Mouse (Mus musculus) layer of hippocampus, adult 2 months (tissue): Measurements from ENCODE around the gene Otud5. TPM values are rescaled to one million over a fixed set of nuclear protein-coding genes. Genes with fewer than 3 reads are reported as not detected.
A peak's percentile ranks its signal among the peaks of the same experiment; 100 is the strongest.

Source experiments
- DNase-seq, 2 experiments: peaks; one replicate each; pipeline ENCODE4 v3.0.0; 2022; ENCODE audit warnings: low spot score in 2 of 2
- H3K27ac ChIP-seq: fragments of 200-600 bp; 2 replicates; pipeline ENCODE4 v1.8.1; 2022
- H3K4me3 ChIP-seq: fragments of 200-600 bp; 2 replicates; pipeline ENCODE4 v1.8.1; 2022; ENCODE audit warnings: mild to moderate bottlenecking
- CTCF ChIP-seq: fragments of 200-600 bp; conservative IDR thresholded peaks from 2 replicates; pipeline ENCODE4 v1.8.1; 2022; ENCODE audit warnings: antibody characterized with exemption, mild to moderate bottlenecking, moderate library complexity
- total RNA-seq, 2 experiments: library from RNA; stranded (reverse); gene quantifications; 2 replicates each; pipeline ENCODE4 v1.2.3; 2021

Otud5 gene
- total RNA-seq, 2 experiments from 2014 or later, result 82.6 to 83.8 TPM

DNA sequence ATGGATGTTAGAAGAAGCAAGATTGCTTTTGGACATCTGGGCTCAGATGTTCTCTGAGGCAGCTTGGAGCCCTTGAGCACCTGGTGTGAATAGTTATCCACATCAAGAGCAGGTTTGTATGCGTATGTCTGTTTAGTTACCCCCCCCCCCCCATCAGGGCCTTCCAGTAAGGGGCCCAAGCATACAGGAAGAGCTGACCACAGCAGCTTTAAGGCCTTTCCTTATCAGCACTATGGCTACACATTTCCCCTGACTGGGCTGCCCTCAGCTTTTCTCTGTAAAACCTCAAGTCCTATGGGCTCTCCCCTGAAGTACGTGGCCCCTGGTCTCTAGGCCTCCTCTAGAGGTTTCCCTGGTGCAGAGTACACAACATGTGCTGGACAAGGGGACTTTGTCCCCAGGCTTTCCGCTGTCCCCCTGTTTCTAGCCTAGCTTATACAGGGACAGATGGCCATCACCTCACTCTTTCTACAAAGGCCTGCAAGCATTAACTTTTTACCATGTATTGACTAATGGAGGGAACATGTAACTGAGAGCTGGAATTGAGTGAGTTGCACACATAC, 18.1 kb downstream of the Otud5 start:
- no peak overlapping the region for H3K27ac ChIP-seq
- H3K4me3 ChIP-seq, result no peak overlapping the region
- TF ChIP-seq CTCF, result no peak
- no peak for DNase-seq

DNA sequence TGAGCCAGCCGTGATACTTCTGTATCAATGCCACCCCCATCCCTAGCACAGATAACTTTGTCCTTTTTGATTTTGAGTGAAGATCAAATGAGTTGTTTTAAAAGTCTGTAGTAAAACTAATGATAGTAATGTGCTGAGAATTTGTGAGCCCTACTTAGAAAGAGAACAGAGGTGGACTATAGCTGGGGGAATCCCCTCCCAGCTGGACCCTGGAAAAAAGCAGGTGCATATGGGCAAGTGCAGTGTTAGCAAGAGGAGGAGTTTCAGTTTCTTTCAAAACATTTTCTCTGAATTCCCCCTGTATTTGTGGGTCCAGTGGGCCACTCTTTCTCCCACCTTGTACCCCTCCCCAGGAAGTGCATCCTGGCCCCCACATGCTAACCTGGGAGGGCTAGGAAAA, 22.0 kb downstream of the Otud5 start:
- Histone ChIP-seq H3K4me3 (no peak overlapping the region), H3K27ac (no peak overlapping the region)
- no peak for TF ChIP-seq CTCF
- DNase-seq, result no peak

DNA sequence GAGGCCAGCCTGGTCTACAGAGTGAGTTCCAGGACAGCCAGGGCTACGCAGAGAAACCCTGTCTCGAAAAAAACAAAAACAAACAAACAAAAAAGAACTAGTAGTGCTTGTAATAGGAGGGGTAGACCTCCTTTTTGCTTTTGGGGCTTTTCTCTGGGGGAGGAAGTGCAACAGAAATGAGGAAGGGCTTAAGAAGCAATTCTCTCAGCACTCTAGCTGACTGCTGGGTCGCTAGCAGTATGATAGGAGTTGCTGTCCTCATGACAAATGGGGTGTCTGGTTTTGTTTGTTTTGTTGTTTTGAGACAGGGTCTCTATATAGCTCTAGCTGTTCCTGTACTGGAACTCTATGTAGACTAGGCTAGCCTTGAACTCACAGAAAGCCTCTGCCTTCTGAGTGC, 23.4 kb downstream of the Otud5 start:
- H3K4me3 ChIP-seq, result no peak overlapping the region
- H3K27ac ChIP-seq, result no peak overlapping the region
- TF ChIP-seq CTCF, result no peak
- DNase-seq, result no peak

DNA sequence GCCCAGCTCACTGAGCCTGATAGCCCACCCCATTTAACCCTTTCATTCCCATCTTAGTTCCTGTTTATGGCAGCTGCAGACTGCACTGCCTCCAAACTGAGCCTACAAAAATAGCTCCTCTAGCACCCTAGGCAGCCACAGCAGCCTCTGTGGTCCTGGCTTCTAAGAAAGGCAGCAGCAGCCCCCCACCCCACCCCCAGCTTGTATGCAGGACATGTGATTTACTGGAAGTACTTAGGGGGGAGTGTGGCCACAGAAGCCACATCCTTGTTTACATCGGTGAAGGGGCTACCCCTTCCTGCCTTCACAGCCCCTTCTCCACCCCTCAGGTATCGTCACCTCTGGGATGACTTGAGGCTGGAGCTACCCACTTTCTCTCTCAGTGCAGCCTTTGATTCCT, 24.2 kb downstream of the Otud5 start:
- TF ChIP-seq CTCF, result no peak
- Histone ChIP-seq H3K4me3 (no peak overlapping the region), H3K27ac (no peak overlapping the region)
- DNase-seq, result no peak

DNA sequence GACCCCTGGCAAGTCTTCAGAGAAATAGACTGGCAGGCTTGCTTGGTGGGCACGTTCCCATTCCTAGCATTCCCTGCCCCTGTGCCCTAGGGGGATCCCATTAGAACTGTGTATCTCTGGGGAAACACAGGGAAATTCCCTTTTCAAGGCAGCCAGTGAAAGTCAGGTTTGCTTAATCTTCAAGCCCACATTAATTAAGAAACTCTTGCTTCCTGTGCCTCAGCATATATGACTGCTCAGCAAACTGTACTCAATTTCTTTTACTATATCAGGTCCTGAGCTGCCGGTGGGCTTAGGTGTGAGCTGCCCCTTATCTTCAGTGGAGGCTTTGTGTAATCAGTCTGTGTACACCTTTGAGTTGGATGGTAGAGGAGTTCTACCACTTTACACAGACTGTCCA, 24.6 kb downstream of the Otud5 start:
- TF ChIP-seq CTCF, result no peak

DNA sequence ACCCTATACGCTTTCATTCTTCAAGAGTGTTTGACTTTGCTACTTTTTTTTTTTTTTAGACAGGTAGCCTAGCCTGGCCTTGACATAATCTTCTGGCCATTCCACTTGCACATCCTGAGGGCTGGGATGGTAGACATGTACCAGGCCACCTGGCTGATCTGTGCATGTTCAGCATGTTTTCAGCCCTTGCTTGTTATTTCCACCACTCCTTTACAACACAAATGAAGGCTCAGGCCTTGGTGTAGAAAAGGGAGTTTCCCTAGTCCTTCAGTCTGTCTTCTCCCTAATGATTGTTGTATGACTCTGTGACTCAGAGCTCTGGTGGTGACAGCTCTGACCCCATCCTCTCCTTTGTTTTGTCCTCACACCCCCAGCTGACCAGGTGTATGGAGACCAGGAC, 26.0 kb downstream of the Otud5 start:
- TF ChIP-seq CTCF, result no peak
- DNase-seq, result no peak
- H3K27ac ChIP-seq, result no peak overlapping the region
- no peak overlapping the region for H3K4me3 ChIP-seq

More for the DNA sequence above, 24.6 kb downstream of the Otud5 start:
- H3K4me3 ChIP-seq, result no peak overlapping the region
- DNase-seq, result no peak
- no peak overlapping the region for H3K27ac ChIP-seq

DNA sequence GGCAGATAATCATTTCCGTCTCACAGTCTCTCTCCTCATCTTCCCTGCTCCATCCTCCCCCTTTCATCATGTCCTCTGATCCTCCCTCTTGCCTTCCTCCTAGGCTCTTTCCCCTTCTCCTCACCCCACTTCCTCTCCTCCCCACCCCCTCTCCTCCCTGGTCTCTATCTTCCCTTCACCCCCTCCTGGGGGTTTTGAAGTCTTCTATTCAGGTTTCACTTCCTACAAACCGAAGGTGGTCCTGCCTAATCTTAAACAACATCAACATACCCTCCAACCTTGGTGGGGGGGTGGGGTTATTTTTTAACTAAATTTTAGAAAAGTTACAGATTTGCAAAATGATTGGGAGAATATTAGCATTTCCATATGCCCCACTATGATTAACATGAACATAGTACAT, 27.3 kb downstream of the Otud5 start:
- H3K27ac ChIP-seq, result no peak overlapping the region
- no peak for TF ChIP-seq CTCF
- no peak overlapping the region for H3K4me3 ChIP-seq
- DNase-seq, result no peak

DNA sequence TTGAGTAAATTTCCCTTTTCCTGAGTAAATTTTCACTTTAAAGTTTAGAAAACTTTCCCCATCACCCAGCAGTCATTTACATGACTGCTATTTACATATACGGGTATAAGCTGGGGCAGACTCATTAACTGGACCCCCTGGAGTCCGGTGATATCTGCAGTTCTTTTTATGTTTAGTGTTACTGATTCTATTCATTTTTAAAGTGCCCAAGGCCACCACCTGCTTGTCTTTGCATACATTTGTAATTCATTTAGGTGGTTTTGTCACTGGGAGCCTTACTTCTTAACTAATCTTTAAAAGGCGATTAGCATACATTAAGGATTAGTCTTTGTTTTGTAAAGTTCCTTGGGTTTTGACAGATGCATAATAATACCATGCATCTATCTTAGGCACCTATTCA, 28.7 kb downstream of the Otud5 start:
- Histone ChIP-seq H3K4me3 (no peak overlapping the region), H3K27ac (no peak overlapping the region)
- TF ChIP-seq CTCF, result no peak
- DNase-seq, result no peak

DNA sequence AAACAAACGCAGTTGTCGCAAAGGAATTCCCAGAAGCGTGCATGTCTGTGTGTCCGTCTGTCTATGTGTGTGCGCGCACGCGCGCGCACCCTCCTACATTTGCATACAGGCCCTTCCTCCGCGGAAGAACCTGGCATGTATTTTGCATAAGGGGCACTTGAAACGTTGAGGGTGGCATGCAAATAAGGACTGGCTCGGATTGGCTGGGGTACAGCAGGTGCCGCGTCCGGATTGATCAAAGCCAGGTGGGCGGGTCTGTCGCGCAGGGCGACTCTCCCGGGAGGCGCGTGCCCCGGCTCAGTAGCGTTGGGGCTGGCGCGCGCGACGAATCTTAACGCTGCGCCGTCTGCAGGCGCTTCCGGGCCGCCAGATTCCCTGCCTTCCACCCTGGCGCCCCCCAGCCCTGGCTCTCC, 36.8 kb downstream of the Otud5 start, which contains the start of gene Pim2:
Gene Pim2 (plus strand): TSS at position 256 of the 413 bp plus-strand sequence.
- peak; percentile 80 to 86 for DNase-seq
- no peak for TF ChIP-seq CTCF
- Histone ChIP-seq H3K27ac (peak within 1 kb of the TSS; percentile 92), H3K4me3 (peak within 1 kb of the TSS; percentile 66)

DNA sequence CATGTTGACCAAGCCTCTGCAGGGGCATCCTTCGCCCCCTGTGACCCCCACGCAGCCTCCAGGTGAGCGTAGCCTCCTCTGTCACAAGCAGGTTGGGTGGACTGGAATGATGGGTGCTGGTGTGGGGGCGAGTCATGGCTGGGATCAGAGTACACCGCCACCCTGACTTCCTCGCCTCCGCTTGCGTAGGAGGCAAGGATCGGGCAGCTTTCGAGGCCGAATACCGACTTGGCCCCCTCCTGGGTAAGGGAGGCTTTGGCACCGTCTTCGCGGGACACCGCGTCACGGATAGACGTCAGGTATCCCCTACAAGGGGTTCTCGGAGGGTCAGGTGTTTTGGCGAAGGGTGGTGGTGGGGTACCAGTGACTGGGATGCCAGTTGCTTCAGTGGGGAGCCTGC, 37.3 kb downstream of the Otud5 start:
- no peak for TF ChIP-seq CTCF
- Histone ChIP-seq H3K4me3 (peak overlapping the region; percentile 66), H3K27ac (peak overlapping the region; percentile 92)
- DNase-seq, result peak in 1 of 2 experiments; percentile 22

DNA sequence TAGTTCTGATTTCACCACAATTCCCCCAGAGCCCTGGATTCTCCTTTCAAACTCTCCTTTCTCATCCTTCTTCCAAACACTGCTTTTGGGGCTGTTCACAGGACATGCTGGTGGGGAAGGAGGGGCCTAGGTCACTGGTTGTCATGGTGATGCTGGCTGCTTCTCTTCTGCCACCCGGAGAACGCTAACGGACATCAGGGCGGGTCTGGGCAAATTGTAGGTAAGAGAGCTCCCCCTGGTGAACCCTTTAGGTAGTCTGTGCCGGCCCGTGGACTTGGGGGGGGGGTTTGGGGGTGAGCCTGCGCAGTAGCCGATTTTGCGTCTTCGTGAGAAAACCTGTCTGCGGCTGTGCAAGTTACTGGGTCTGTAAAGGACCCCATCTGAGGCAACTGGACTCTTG, 38.7 kb downstream of the Otud5 start:
- H3K4me3 ChIP-seq, result peak overlapping the region; percentile 66
- DNase-seq, result peak; percentile 53 to 67
- TF ChIP-seq CTCF, result peak; percentile 65
- peak overlapping the region; percentile 65; the same call in 1 of the 2 replicates for H3K27ac ChIP-seq

DNA sequence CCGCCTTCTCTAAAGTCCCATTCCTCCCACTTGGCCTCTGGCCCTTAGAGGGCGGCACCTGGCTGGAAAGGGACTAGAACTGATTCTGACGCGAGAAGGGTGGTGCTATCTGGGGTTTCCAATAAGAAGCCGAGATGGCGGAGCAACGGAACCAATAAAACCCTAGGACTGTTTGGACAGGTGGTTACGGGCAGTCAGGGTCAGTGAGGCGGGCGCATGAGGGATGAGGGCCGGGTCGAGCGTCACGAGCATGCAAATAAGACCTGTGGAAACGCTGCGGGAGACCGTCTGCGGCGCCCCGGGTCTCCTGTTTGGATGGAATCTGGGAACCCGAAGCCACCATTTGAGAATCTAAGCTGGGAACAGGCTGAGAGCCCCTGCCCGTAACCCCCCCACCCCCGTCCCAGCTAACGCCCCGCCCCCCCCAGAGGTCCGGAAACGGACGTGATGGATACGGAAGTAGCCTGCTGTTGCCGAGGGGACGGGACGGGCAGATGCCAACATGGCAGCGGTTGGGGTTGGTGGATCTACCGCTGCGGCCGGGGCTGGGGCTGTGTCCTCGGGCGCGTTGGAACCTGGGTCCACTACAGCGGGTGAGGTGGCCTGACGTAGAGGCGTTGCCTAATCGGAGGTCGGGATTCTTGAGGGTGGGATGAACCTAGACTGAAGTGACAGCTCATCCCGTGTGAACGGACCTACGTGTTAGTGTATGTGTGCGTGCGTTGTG, 42.8 kb downstream of the Otud5 start, which contains the start of gene Slc35a2:
Gene Slc35a2 (plus strand): TSS at position 188 of the 727 bp plus-strand sequence.
- H3K4me3 ChIP-seq, result peak within 1 kb of the TSS; percentile 69
- peak; percentile 42 for TF ChIP-seq CTCF

DNA sequence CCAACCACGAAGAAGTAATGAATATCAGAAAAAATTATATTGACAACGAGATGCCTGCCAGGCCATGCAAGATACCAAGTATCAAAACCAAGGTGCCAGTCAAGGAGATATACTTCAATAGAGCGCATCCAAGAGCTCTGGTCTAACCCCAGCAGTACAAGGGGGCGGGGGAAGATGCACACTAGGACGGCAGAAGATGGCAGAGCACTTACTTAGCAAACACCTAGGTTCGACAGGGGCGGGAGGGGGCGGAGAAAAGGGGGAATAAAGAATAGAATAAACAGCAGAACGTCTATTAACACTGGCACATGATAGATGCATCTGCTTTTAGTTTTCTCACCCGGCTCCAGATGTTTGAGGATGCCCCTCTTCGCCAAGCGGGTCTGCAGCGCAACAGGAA, 57.0 kb downstream of the Otud5 start:
- Histone ChIP-seq H3K27ac (peak overlapping the region; percentile 97; the same call in 1 of the 2 replicates), H3K4me3 (peak overlapping the region; percentile 70)
- DNase-seq, result no peak
- TF ChIP-seq CTCF, result no peak

More for the DNA sequence above, 42.8 kb downstream of the Otud5 start, which contains the start of gene Slc35a2:
- DNase-seq, result peak; percentile 70 to 88
- peak within 1 kb of the TSS; percentile 94 for H3K27ac ChIP-seq
